Mouse (Mus musculus) right cerebral cortex, postnatal 14 days (tissue): ENCODE measurements at regions not wholly inside any gene's neighbourhood (a gene's known extent, or its start where the extent isn't known, plus 50 kb on each side); places are given as distances from the start of the nearest gene placed in this dataset.
"Not testable (repeated sequence)": the region's sequence is repeated elsewhere in the genome, so short reads cannot be mapped to it uniquely, and the experiment has no call there.

Source experiments
- DNase-seq: peaks from one replicate; pipeline ENCODE4 v3.0.0; 2022

DNA sequence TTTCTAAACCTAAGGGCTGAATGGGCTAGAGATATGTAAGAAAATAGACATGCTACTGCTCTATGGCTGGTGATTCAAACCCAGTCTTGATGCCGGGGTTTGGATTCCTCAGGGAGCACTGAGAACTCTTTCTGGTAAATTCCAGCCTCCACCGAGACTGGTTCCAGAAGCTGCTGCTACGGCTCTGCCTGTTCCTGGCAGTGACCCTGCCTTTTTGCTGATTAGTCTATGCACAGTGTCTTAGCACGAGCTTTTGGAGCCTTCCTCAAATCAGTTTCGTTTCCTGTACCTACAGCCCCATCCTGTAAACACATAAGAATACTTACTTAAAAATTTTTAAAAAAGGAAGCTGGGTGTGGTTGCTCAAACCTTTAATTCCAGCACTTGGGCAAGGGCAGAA, 250.9 kb downstream of the Fgf9 start:
- DNase-seq, result no peak

DNA sequence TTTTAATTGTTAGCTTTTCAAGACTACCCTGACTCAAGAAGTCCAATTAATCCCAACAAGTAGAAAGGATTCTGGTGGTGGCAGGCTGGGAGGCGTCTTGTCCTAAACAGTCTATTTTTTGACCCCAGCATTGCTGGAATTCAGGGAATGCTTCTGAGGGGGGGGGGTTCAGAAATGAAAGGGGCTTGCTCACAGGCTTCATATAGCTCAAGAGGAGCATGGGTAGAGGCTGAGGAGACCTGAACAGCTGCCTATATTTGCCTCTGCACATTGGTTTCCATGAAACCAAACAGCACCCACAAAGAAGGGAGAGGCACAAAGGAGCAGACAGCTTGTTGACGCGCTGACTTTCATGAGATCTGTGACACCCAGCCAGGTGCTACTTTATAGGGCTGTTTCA, 247.3 kb downstream of the Fgf9 start:
- DNase-seq, result no peak

DNA sequence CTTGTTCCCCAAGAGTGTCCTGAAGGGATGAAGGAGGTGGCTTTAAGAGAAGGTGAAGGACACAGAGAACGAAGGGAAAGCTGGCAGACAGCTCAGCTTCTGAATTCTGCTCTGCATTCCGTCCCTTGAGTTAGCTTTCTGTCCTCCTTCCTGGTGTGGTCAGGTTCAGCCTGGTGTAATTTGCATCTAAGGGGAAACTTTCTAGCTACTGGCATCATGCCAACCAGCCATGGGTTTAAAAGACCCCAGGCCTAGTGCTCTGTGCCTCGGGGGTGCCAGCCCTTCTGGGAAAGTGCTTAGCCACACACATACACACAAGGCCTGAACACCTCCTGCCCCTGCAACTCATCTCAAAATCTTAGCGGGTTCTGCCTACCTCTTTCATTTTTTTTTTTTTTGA, 246.9 kb downstream of the Fgf9 start:
- DNase-seq, result no peak

GRCm38 (mm10) chr14:58307695-58308094, 237.3 kb downstream of the Fgf9 start:
- DNase-seq, result no peak

DNA sequence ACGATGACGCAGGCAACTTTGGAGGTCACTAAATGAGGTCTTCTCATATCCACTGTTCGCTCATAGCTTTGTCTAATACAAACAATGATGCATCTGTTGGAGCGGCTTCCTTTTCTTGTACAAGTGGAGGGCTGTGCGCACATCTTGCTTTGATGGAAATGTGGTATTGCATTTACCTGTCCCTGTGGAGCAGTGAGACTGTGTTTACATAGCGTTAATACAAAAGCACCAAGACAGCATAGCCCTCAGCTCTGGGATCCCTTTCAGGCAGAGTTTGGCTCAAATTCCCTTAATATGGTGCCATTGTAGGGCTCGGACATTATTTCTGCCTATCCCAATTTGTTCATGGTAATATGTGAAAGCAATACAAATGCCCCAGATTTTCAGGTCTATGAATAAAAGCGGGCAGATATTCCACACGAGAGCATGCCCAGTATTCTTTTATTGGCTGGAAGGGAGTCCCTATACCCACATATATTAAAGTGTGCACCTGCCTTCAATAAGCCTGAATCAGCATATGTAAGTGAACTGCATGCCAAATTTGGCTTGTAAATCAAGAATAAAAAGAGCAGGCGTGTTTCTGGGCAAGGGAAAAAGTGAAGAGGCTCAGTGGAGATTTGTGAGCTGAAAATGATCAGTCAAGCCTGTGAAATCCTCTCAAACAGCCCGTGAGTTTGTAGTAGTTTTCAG, 236.6 kb downstream of the Fgf9 start:
- no peak for DNase-seq

- no peak for DNase-seq
Measured at GRCm38 (mm10) chr14:58300411-58300887, 230.1 kb downstream of the Fgf9 start.

- DNase-seq, result no peak
Measured at GRCm38 (mm10) chr14:58286007-58286525, 215.7 kb downstream of the Fgf9 start.

- DNase-seq, result no peak
Measured at GRCm38 (mm10) chr14:58282708-58283290, 212.5 kb downstream of the Fgf9 start.

GRCm38 (mm10) chr14:58282264-58282663, 211.9 kb downstream of the Fgf9 start:
- DNase-seq, result no peak

DNA sequence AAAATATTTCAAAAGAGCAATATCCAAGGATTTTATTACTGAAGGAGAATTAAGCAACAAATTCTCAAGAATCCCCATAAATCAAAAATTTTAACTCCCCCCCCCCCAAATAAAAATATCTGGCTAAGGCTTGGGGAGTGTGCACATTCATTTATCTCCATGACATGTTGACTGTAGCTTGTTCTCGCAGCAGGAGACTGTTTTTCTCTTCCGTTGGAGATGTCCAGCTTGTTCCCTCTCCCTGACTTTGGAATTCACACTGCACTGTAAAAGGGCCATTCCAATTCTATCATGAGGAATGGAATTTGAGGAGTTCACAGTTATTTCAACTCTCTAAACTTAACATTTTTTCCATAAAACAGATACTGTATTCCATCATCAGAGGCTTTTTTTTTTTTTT, 204.1 kb downstream of the Fgf9 start:
- DNase-seq, result not testable (repeated sequence)

- no peak for DNase-seq
Measured at GRCm38 (mm10) chr14:58273693-58274419, 203.5 kb downstream of the Fgf9 start.

DNA sequence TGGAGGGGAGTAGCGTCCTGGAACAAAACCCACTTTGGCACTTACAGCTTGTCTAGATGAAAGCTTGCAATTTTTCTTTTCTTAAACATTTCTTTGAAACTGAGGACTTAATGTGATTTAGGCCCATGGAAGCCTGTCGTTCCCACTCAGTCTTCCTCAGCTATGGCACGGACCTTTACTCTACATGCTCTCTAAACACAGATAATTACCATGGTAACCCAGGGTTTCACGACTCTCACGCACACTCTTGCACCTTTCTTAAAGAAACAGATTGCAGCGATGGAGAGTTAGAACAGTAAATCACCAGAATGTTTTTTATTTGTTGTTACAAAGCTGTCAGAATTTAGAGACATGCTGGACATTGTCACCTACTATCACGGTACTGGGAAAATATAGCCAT, 195.0 kb downstream of the Fgf9 start:
- DNase-seq, result no peak

GRCm38 (mm10) chr14:58264401-58264800, 194.1 kb downstream of the Fgf9 start:
- no peak for DNase-seq

DNA sequence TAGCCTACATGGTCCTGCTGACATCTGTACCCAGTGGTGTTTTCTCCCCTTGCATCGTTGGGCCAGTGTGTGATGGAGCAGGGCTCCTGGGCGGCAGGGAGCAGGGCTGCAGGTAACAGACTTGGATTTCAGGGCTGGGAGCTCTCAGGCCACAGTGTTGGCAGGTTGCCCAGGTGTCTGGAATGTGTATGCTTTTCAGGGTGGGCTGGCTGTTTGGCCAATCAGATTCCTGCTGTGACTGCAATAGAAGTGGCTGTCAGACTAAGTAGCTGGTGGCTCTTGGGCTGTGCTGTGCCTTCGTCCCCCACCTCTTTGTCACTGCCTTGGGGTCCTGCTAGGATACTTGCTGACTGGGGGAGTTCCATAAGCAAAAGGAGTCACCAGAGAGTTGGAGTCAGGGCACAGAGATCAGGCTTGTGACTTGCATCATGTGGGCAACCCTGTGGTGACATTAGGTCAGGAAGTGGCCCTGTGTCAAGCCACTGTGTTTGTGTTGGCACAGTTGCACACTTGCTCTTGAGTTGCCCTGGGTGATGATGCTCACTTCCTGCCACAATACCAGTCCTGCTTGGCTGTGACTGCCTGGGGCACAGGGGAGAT, 183.1 kb downstream of the Fgf9 start:
- no peak for DNase-seq

DNA sequence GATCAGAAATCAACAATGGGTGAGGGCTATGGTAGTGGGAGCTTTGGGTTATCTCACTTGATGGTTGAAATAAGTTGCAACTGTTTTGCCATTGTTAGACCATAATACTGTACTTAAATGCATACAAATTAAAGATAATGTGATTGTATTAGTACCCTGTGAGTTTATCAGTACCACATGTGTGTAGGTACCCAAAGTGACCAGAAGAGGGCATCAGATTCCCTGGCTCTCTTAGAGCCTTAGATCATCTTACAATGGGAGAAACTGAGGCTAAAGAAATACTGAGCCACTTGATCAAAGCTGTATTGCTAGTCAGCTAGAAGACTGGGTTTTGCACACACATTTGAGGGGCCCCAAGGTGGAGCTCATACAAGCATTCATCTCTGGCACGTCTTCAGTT, 155.5 kb downstream of the Fgf9 start:
- no peak for DNase-seq

- DNase-seq, result no peak
Measured at GRCm38 (mm10) chr14:58224419-58224818, 154.1 kb downstream of the Fgf9 start.

GRCm38 (mm10) chr14:58208401-58208800, 138.1 kb downstream of the Fgf9 start:
- no peak for DNase-seq

DNA sequence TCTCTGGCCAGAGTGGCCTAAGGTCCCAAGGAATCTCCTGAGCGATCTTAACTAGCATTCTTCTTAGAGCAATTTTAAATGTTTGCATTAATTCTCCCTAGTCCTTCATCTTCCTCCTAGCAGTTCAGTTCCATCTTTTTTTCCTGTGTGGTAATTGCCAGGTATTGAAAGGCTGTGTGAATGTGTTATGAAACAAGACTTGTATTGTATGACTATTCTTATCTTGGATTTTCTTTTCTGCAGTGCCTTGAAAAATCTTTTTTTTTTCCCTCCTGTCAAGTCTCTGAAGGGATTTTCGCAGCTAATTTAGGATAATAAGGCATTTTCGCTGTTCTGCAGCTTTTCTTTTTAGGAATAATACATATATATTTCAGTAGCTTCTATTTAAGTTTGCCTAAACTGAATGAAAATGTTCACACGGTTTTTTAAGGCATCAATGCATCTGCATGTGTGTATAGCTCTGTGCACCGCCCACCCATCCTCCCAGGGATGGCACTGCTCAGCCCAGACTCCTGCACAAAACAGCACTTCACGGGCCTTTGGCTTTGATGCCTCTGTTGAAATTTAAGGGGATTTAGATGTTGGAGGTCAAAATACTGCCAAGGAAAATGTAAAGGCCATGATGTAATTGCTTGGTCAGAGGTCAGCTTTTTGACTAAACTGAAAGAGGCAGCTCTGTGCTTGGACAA, 132.4 kb downstream of the Fgf9 start:
- peak; percentile 26 for DNase-seq

DNA sequence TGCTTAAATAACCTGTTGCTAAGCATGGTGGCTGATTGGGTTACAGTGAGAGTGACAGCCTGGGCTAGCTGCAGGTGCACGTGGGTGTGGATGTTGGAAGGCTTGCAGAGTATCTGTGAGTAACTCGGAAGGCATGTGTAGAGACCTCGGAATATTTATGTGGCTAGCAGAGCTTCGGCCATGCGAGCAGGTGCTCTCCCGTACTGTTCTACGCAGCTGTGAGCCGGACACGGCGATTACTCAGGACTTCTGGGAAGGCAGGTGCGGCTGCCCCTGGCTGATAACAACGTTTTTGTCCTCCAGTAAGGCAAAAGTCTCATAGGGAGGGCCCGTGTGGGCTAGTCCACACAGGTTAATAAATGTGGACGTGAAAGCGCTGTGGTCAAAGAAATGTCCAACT, 119.6 kb downstream of the Fgf9 start:
- DNase-seq, result no peak

DNA sequence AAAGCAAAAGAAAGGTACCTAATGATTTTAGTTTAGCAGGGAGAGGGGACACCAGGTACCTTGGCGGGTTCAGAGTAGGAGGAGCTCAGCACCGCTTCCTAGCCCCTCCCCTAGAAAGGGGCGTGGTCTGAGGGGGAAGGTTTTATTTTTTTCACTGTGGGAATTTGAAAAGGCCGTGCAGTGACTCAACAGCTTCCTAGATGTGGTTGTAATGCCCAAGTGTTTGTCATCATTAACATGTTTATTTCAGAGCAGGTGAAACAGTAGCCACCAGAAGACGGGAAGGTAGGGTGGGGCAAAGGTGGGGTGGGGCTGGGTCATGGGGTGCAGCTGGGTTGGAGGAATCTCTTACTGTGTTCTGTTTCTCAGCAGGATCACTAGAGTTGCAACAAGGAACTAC, 112.5 kb downstream of the Fgf9 start:
- no peak for DNase-seq

DNA sequence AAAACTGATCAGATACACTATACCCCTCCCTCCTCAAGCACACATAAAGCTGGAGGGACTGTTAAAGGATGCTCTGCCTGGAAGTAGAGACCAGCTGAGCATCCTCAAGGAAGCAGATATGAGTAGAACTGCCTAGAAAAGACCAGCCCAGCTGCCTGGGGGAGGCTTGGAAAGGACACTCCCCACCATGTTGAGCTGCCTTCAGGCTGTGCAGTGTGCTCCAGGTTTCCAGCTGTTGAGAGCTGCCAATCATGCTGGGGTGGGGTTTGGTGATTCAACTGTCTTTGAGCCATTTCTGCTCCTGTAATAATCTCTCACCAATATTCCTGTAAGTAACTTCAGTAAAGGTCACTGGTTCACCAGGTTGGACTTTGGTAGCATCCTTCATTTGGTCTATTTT, 110.4 kb downstream of the Fgf9 start:
- no peak for DNase-seq

- DNase-seq, result no peak
Measured at GRCm38 (mm10) chr14:58175651-58176363, 105.5 kb downstream of the Fgf9 start.
